Mouse (Mus musculus) liver, adult 2 months (tissue): ENCODE results near the gene Map3k13.

ENCODE experiments used
- CTCF ChIP-seq: fragments of 200-500 bp; IDR thresholded peaks from 2 replicates; pipeline ENCODE4 v1.5.1; 2011; ENCODE audit warnings: low read depth, low read length, control low read depth
- POLR2A ChIP-seq: fragments of 200-500 bp; IDR thresholded peaks from 2 replicates; pipeline ENCODE4 v1.6.1; 2011; ENCODE audit warnings: low read length, control low read depth; ENCODE audit not compliant: insufficient read depth; ENCODE audit errors: extremely low read depth

DNA sequence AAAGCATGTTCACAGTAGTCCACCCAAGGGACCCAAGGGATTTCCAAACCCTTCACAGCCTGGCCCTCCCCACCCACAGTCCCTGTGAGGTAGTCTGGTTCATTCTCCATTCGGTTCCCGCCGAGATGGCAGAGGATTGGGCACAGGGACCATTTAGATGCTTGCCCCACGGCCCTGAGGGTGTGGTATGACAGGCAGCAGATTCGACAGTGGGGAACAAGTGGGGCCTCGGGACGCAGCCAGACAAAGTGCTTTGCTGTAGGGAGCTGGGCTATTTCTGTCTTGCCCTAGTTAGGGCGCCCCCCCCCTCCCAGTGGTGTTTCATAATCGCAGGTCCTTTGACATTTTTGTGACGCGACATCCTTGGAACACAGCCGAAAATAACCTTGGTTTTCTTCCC is 161.4 kb downstream of the Map3k13 start:
- TF ChIP-seq CTCF (no peak), POLR2A (no peak)
